Mouse (Mus musculus) left cerebral cortex, postnatal 36 days (tissue): ENCODE data around the gene Klf1. TPM values are rescaled to one million over a fixed set of nuclear protein-coding genes. Genes with fewer than 3 reads are reported as not detected.

Experiments used
- DNase-seq, 2 experiments: peaks; one replicate each; pipeline ENCODE4 v3.0.0; 2021 to 2022; ENCODE audit warnings: low spot score in 2 of 2, mixed read lengths in 1 of 2
- intact Hi-C: fragments of 180-260 bp; cut with DNase I; formaldehyde crosslinking; loops from one replicate; pipeline ENCODE4 v1.15.1; 2025
- total RNA-seq, 2 experiments: library from RNA; stranded (reverse); gene quantifications; 2 replicates each; pipeline ENCODE4 v1.2.3; 2021

Gene Klf1
- total RNA-seq: not detected

GRCm38 (mm10) chr8:84901752-84902151, at the start of gene Klf1:
Gene Klf1 (plus strand): TSS chr8:84901928.
- intact Hi-C loops: loop anchor here (5.0 kb wide), 1 partner anchor 44 kb away; the partner anchor contains the start of gene Farsa
- no peak for DNase-seq

GRCm38 (mm10) chr8:84856434-84856833, 45.3 kb upstream of the Klf1 start:
- intact Hi-C loops: loop anchor here (5.0 kb wide), 1 partner anchor 46 kb away; the partner anchor contains the start of gene Klf1
- DNase-seq: no peak

DNA sequence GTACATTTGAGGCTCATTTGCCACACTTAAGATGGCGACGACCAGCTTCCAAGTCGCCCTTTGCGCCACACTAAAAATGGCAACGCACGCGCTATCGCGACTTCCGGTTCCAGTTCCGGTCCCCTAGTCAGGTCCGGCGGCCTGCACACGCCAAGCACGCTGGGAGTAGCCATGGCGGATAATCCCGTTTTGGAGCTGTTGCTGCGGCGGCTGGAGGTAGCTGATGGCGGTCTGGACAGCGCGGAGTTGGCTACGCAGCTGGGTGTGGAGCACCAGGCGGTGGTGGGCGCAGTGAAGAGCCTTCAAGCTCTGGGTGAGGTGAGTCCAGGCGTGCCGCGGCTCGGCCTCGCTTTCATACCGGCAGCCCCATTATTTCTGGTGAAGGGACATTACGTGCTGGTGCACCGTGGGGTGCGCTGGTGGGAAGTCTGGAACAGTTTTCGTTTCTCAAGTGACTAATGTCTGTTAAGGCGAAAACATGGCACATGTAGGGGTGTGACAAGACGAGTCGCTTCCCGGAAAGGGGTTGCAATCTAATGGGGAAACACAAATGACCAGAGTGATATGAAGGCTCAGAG, 44.8 kb upstream of the Klf1 start, which contains the start of gene Farsa:
Gene Farsa (plus strand): TSS at position 126 of the 578 bp plus-strand sequence.
- intact Hi-C loops: loop anchor here (5.0 kb wide), 1 partner anchor 45 kb away; the partner anchor contains the start of gene Klf1
- peak; percentile 93 for DNase-seq

DNA sequence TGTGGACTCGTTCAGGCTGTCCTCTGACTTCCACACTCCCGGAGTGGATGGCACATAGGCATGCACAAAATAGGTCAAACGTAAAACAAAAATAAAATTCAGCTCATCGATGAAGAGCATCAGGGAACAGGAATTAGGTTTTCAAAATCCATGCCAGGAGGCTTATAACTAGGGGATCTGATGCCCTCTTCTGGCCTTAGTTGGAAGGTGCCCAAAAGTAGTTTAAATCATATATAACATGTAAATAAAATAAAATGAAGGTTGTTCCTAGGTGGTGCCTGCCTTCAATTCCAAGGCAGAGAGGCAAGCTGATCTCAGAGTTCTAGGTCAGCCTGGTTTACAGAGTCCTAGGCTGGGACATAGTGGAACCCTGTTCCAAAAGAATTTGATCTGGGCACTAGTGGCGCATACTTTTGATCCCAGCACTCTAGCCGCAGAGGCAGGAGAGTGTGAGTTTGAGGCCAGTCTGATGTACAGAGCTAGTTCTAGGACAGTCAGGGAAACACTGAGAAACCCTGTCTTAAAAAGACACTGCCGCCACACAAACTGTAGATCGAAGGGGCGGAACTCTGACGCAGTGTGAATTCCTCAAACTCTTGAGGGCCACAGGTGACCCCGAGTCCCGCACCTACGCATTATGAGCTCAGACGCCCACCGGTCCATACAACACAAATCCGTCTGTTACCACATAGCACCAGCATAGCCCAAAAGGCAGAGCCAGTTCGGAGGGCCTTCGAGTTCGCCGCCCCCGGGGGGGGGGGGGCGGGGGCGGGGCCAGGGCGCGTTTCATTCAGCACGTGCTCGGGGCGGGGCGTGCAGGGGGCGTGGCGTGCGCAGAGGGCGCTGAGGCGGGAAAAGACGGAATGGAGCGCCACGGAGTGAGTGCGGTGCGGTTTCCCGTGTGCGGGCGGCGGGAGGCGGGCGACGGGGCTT, 30.1 kb upstream of the Klf1 start, which contains the start of gene Syce2:
Gene Syce2 (plus strand): TSS at position 736 of the 933 bp plus-strand sequence.
- intact Hi-C loops: no loop called here
- DNase-seq: peak; percentile 48 to 52

DNA sequence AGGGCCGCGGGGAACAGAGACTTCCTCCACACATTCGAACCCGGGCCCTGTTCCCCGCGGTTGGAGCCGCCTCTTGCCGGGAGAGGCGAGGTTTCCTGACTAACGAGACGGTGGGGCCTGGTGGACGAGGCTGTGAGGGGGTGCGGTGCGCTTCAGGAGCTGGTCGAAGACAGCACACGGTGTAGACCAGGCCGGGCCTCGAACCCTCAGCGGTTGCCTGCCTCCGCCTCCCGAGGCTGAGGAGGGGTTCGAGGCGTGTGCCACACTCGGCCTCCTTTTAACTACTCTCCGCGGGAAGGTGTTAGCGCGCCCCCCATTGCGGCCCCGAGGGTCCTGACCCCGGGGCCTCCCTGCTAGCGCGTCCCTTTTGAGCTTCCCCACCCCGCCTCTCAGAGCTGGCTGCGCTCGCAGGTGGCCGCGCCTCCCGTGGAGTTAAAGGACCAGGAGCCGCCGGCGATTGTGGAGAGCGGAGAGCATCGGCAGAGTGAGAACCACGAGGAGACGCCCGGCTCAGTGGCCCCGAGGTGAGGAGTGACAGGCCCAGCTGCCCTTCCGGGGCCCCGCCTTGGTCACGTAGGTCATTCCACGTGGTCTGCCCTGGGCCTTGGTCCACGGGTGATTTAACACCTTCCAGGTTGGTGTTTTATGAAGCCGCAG, 29.3 kb upstream of the Klf1 start:
- intact Hi-C loops: no loop called here

DNA sequence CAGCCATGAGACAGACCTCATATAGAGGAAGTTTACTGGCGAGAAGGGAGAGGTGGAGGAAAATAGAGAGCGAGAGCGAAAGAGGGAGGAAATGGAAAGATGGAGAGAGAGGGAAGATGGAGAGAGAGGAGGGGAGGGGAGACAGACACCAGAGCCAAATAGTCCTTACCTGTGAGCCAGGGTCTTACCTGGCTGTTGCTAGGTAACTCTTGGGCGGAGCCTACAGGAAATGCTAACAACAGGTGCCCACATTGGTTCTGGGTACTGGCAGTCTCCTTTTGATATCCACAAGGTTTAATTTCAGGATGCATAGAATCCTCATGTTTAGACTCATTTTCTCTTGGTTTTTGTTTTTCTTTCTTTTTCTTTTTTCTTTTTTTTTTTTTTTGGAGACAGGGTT, 28.7 kb upstream of the Klf1 start:
- intact Hi-C loops: no loop called here
- DNase-seq: no peak

More for the DNA sequence above, 29.3 kb upstream of the Klf1 start:
- DNase-seq: no peak

GRCm38 (mm10) chr8:84874339-84874738, 27.4 kb upstream of the Klf1 start:
- intact Hi-C loops: no loop called here
- no peak for DNase-seq

GRCm38 (mm10) chr8:84877297-84878035, 24.3 kb upstream of the Klf1 start:
- intact Hi-C loops: no loop called here
- DNase-seq: no peak

DNA sequence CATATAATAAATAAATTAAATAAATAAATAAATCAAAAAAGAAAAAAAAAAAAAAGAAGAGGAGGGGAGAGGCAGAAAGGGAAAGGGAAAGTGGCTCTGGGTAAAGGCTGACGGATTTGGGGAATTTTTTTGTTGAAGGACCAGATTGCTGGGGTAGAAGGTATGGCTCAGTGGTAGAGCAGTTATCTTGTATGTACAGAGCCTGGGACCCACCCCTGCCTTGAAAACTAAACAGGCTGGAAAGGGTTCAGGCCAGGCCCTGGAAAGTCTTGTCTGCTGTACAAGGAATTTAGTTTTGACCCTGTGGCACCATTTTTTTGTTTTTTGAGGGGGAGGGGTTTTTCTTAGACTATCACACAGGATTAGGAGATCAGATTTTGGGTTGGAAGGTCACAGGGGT, 22.8 kb upstream of the Klf1 start:
- DNase-seq: no peak
- intact Hi-C loops: no loop called here

- intact Hi-C loops: no loop called here
- DNase-seq: no peak
Observed at GRCm38 (mm10) chr8:84884728-84885127, 17.0 kb upstream of the Klf1 start.

DNA sequence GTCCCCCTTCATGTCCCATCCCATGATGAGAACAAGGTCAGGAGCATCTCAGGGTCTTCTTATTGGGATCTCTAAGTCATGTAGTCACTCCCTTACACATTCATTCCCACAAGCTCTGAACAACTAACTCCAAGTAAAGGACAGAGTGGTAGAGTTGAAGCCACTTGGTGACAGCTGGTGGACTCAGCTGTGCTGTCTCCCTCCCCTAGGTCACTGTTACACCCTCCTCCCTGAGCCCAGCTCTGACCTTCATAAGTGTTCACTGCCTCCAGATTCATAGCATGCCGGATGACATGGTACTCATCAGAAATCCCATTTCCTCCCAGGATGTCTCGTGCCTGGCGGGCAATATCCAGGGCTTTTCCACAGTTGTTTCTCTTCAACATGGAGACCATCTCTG, 13.4 kb upstream of the Klf1 start:
- intact Hi-C loops: no loop called here
- DNase-seq: no peak

- intact Hi-C loops: no loop called here
- DNase-seq: no peak
Observed at GRCm38 (mm10) chr8:84889141-84889540, 12.6 kb upstream of the Klf1 start.

- intact Hi-C loops: no loop called here
- DNase-seq: no peak
Observed at GRCm38 (mm10) chr8:84892993-84893708, 8.6 kb upstream of the Klf1 start.

DNA sequence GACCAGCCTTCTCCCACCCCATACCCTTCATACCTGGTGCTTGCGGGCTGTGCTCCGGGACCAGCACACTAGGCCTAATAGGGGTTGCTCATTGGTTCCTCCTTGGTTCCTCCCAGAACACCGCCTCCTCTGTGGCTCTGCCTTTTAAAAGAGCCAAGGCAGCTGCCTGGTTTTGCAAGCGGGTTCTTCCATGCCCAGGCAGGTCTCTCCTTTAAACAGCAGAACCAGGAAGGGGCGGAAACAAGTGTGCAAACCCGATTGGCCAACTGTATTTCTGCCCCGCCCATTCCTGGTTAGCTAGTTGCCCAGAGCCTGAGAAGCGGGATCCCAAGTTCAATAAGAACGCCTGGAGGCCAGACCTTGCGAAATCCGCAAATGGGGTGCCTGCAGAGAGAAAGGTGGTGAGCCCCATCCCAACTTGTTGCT, 8.0 kb upstream of the Klf1 start, which contains the start of gene Gcdh:
Gene Gcdh (minus strand): TSS at position 213 of the 426 bp plus-strand sequence.
- intact Hi-C loops: no loop called here
- peak; percentile 91 to 94 for DNase-seq

GRCm38 (mm10) chr8:84895963-84896362, 5.8 kb upstream of the Klf1 start:
- intact Hi-C loops: no loop called here
- DNase-seq: no peak

GRCm38 (mm10) chr8:84901071-84901470, 657 bp upstream of the Klf1 start:
- intact Hi-C loops: loop anchor here (5.0 kb wide), 1 partner anchor 44 kb away; the partner anchor contains the start of gene Farsa

DNA sequence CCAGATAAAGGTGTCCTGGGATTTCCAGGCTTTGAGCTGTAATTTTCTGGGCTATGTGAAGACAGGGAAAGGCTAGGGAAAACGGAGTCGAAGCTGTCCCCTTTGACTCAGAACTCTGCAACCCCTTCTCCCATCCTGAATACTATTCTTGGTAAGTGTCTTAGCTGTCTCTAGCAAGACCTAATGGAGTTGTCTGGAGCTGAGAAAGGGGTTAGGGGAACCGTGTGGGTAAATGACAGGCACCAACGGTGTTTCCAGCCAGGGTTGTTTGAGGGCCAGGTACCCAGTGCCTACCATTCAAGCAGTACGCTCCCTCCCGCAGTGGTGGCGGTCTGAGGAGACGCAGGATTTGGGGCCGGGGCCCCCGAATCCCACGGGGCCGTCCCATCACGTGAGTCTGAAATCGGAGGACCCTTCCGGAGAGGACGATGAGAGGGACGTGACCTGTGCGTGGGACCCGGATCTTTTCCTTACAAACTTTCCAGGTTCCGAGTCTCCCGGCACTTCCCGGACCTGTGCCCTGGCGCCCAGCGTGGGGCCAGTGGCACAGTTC, 715 bp downstream of the Klf1 start:
- intact Hi-C loops: loop anchor here (5.0 kb wide), 1 partner anchor 45 kb away; the partner anchor contains the start of gene Farsa

More at GRCm38 (mm10) chr8:84901071-84901470, 657 bp upstream of the Klf1 start:
- no peak for DNase-seq

More for the DNA sequence above, 715 bp downstream of the Klf1 start:
- DNase-seq: no peak
